Mouse (Mus musculus) heart, embryonic 12.5 days (tissue): ENCODE results near the gene Tgfb1. TPM values are rescaled to one million over a fixed set of nuclear protein-coding genes. Genes with fewer than 3 reads are reported as not detected.

Source experiments
- ATAC-seq: fragments of 200-750 bp; cut with Nextera tagmentation; 2 replicates; pipeline ENCODE4 v1.8.0; 2017; ENCODE audit warnings: moderate TSS enrichment, moderate library complexity; ENCODE audit not compliant: insufficient number of reproducible peaks, low FRiP score
- H3K27ac ChIP-seq: fragments of 300-500 bp; sonication (generic); 2 replicates; pipeline ENCODE4 v1.5.1; 2016; ENCODE audit warnings: mild to moderate bottlenecking, moderate library complexity; ENCODE audit not compliant: poor library complexity, severe bottlenecking
- H3K27me3 ChIP-seq: fragments of 300-500 bp; sonication (generic); replicated peaks from 2 replicates; pipeline ENCODE4 v1.6.1; 2016; ENCODE audit warnings: mild to moderate bottlenecking, moderate library complexity
- H3K36me3 ChIP-seq: fragments of 300-500 bp; sonication (generic); 2 replicates; pipeline ENCODE4 v1.6.1; 2016; ENCODE audit warnings: mild to moderate bottlenecking, moderate library complexity
- H3K4me1 ChIP-seq: fragments of 300-500 bp; sonication (generic); replicated peaks from 2 replicates; pipeline ENCODE4 v1.6.1; 2016; ENCODE audit warnings: mild to moderate bottlenecking
- H3K4me2 ChIP-seq: fragments of 300-500 bp; sonication (generic); 2 replicates; pipeline ENCODE4 v1.6.1; 2016; ENCODE audit warnings: mild to moderate bottlenecking, moderate library complexity
- H3K4me3 ChIP-seq: fragments of 300-500 bp; sonication (generic); 2 replicates; pipeline ENCODE4 v1.5.1; 2016; ENCODE audit warnings: mild to moderate bottlenecking
- H3K9ac ChIP-seq: fragments of 300-500 bp; sonication (generic); 2 replicates; pipeline ENCODE4 v1.6.1; 2016; ENCODE audit warnings: mild to moderate bottlenecking, moderate library complexity
- H3K9me3 ChIP-seq: fragments of 300-500 bp; sonication (generic); replicated peaks from 2 replicates; pipeline ENCODE4 v1.6.1; 2016; ENCODE audit warnings: mild to moderate bottlenecking, moderate library complexity
- WGBS: fragments of 180-500 bp; shearing (Covaris S2); methylation state at CpG from one replicate; pipeline ENCODE4 v1.1.7; 2016; 5-methylcytosine and 5-hydroxymethylcytosine counted together
- polyA plus RNA-seq: library from polyadenylated mRNA; unstranded; fragments of >200 nt; fragmentation: Nextera tagmentation; extraction: Ambion mirVana; gene quantifications from 2 replicates; pipeline ENCODE4 v1.2.1, GENCODE M21; 2016

Tgfb1 gene
- 5.1 and 5.6 TPM in 2 replicates for polyA plus RNA-seq

GRCm38 (mm10) chr7:25686680-25687531, at the start of gene Tgfb1:
Tgfb1 (plus strand) TSS chr7:25687002.
- Histone ChIP-seq H3K4me2 (peak within 1 kb of the TSS; percentile 89), H3K4me1 (peaks cover 34% of the 10 kb centered on the region), H3K36me3 (peaks cover 12% of the 10 kb centered on the region), H3K27me3 (no peaks in the 10 kb centered on the region; the same call in 1 of the 2 replicates), H3K4me3 (peak within 1 kb of the TSS; percentile 59), H3K27ac (peak within 1 kb of the TSS; percentile 75), H3K9me3 (no peaks in the 10 kb centered on the region), H3K9ac (peak within 1 kb of the TSS; percentile 71)
- peak; percentile 49 for ATAC-seq
- WGBS: under 1% methylated on average over 46 of the region's 69 CpGs

GRCm38 (mm10) chr7:25637099-25637498, 49.7 kb upstream of the Tgfb1 start:
- no peak overlapping the region for H3K27ac ChIP-seq
- no peaks in the 10 kb centered on the region for H3K27me3 ChIP-seq
- peaks cover 18% of the 10 kb centered on the region for H3K4me1 ChIP-seq
- WGBS: 82% methylated on average over 5 of the region's 5 CpGs
- H3K4me3 ChIP-seq: no peak overlapping the region
- peaks cover 26% of the 10 kb centered on the region for H3K36me3 ChIP-seq
- H3K9ac ChIP-seq: no peak overlapping the region
- no peak overlapping the region for H3K4me2 ChIP-seq
- no peaks in the 10 kb centered on the region for H3K9me3 ChIP-seq
- ATAC-seq: no peak

GRCm38 (mm10) chr7:25639754-25640153, 47.0 kb upstream of the Tgfb1 start:
- H3K4me3 ChIP-seq: no peak overlapping the region
- H3K27me3 ChIP-seq: no peaks in the 10 kb centered on the region
- 94% methylated on average over 4 of the region's 4 CpGs for WGBS
- peaks cover 16% of the 10 kb centered on the region for H3K36me3 ChIP-seq
- no peak overlapping the region for H3K27ac ChIP-seq
- no peaks in the 10 kb centered on the region for H3K9me3 ChIP-seq
- H3K9ac ChIP-seq: no peak overlapping the region
- ATAC-seq: no peak
- H3K4me1 ChIP-seq: peaks cover 24% of the 10 kb centered on the region
- no peak overlapping the region for H3K4me2 ChIP-seq

- 65% methylated on average over 10 of the region's 10 CpGs for WGBS
- Histone ChIP-seq H3K4me1 (peaks cover 8% of the 10 kb centered on the region), H3K4me3 (no peak overlapping the region), H3K27me3 (no peaks in the 10 kb centered on the region), H3K36me3 (peaks cover 7% of the 10 kb centered on the region), H3K27ac (no peak overlapping the region), H3K4me2 (no peak overlapping the region), H3K9me3 (no peaks in the 10 kb centered on the region), H3K9ac (no peak overlapping the region)
- no peak for ATAC-seq
Measured at GRCm38 (mm10) chr7:25644136-25644535, 42.7 kb upstream of the Tgfb1 start.

- H3K27me3 ChIP-seq: no peaks in the 10 kb centered on the region
- no peak overlapping the region for H3K4me2 ChIP-seq
- peaks cover 7% of the 10 kb centered on the region for H3K36me3 ChIP-seq
- H3K4me1 ChIP-seq: 0 out of 2 replicates have a peak, but pooled peaks cover 6% of the 10 kb centered on the region
- H3K9ac ChIP-seq: no peak overlapping the region
- H3K27ac ChIP-seq: no peak overlapping the region
- WGBS: 75% methylated on average over 4 of the region's 4 CpGs
- no peak overlapping the region for H3K4me3 ChIP-seq
- no peaks in the 10 kb centered on the region for H3K9me3 ChIP-seq
- ATAC-seq: no peak
Measured at GRCm38 (mm10) chr7:25644631-25645030, 42.2 kb upstream of the Tgfb1 start.

GRCm38 (mm10) chr7:25645074-25645473, 41.7 kb upstream of the Tgfb1 start:
- H3K4me3 ChIP-seq: no peak overlapping the region
- no peak overlapping the region for H3K27ac ChIP-seq
- no peaks in the 10 kb centered on the region for H3K9me3 ChIP-seq
- no peak overlapping the region for H3K9ac ChIP-seq
- peaks cover 7% of the 10 kb centered on the region for H3K36me3 ChIP-seq
- ATAC-seq: no peak
- H3K4me1 ChIP-seq: 0 out of 2 replicates have a peak, but pooled peaks cover 6% of the 10 kb centered on the region
- no peak overlapping the region for H3K4me2 ChIP-seq
- no peaks in the 10 kb centered on the region for H3K27me3 ChIP-seq
- WGBS: 67% methylated on average over 14 of the region's 14 CpGs

- Histone ChIP-seq H3K9me3 (no peaks in the 10 kb centered on the region), H3K9ac (no peak overlapping the region), H3K27me3 (no peaks in the 10 kb centered on the region), H3K4me3 (no peak overlapping the region), H3K4me1 (0 out of 2 replicates have a peak, but pooled peaks cover 6% of the 10 kb centered on the region), H3K4me2 (no peak overlapping the region), H3K36me3 (no peaks in the 10 kb centered on the region), H3K27ac (no peak overlapping the region)
- WGBS: 55% methylated on average over 5 of the region's 5 CpGs
- ATAC-seq: 0 out of 2 replicates have a peak, but pooled peaks have one; percentile 18
Measured at GRCm38 (mm10) chr7:25647574-25648123, 39.2 kb upstream of the Tgfb1 start.

GRCm38 (mm10) chr7:25649839-25650238, 37.0 kb upstream of the Tgfb1 start:
- Histone ChIP-seq H3K4me1 (no peaks in the 10 kb centered on the region), H3K4me3 (no peak overlapping the region), H3K27ac (no peak overlapping the region), H3K9me3 (no peaks in the 10 kb centered on the region), H3K27me3 (no peaks in the 10 kb centered on the region), H3K36me3 (no peaks in the 10 kb centered on the region), H3K9ac (no peak overlapping the region), H3K4me2 (no peak overlapping the region)
- ATAC-seq: no peak
- WGBS: 67% methylated on average over 5 of the region's 5 CpGs

GRCm38 (mm10) chr7:25651281-25651680, 35.5 kb upstream of the Tgfb1 start:
- Histone ChIP-seq H3K4me3 (no peak overlapping the region), H3K36me3 (no peaks in the 10 kb centered on the region), H3K27ac (no peak overlapping the region), H3K27me3 (no peaks in the 10 kb centered on the region), H3K9me3 (no peaks in the 10 kb centered on the region), H3K9ac (no peak overlapping the region), H3K4me2 (no peak overlapping the region), H3K4me1 (no peaks in the 10 kb centered on the region)
- WGBS: 84% methylated on average over 8 of the region's 8 CpGs
- no peak for ATAC-seq

- Histone ChIP-seq H3K9me3 (no peaks in the 10 kb centered on the region), H3K36me3 (no peaks in the 10 kb centered on the region), H3K9ac (no peak overlapping the region), H3K27ac (no peak overlapping the region), H3K4me2 (no peak overlapping the region), H3K4me1 (peaks cover 7% of the 10 kb centered on the region; the same call in 1 of the 2 replicates), H3K27me3 (no peaks in the 10 kb centered on the region), H3K4me3 (no peak overlapping the region)
- 89% methylated on average over 12 of the region's 12 CpGs for WGBS
- ATAC-seq: no peak
Measured at GRCm38 (mm10) chr7:25652244-25652759, 34.5 kb upstream of the Tgfb1 start.
